Mouse (Mus musculus) small intestine, adult 2 months (tissue): ENCODE results near the gene Pbp2.

ENCODE experiments used
- CTCF ChIP-seq: fragments of 200-500 bp; IDR thresholded peaks from 2 replicates; pipeline ENCODE4 v1.5.1; 2012; ENCODE audit warnings: low read depth, mild to moderate bottlenecking, control low read depth, inconsistent platforms, low read length, moderate library complexity, mixed read lengths; ENCODE audit not compliant: insufficient replicate concordance, insufficient read length; ENCODE audit errors: extremely low read depth
- POLR2A ChIP-seq: fragments of 200-500 bp; IDR thresholded peaks from 2 replicates; pipeline ENCODE4 v1.6.1; 2012; ENCODE audit warnings: low read depth, mild to moderate bottlenecking, control low read depth, inconsistent platforms, low read length, moderate library complexity

- no peak for TF ChIP-seq CTCF
- no peak for TF ChIP-seq POLR2A
Observed at GRCm38 (mm10) chr6:135278302-135278701, 31.9 kb downstream of the Pbp2 start.
